Comparison of ENCODE assay signal across 24 mouse cellular contexts in the genomic region with DNA sequence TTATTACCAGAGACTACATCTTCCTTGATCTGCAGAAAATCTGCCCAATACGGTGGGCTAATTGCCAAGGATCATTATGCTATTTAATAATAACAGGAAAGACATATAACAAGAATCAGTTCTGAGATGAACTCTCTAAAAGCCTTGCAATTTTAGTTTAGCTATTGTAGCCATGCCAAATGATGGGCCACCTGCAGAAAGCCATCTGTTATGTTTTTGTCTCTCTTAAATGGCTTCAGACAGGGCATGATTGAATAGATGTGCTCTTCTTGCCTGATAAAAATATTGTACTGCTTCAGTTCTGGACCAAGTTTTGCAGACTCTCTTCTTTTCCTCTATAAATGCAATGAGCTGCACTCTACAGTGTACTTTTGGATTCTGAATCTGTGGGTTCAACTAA. TPM values are rescaled to one million over a fixed set of nuclear protein-coding genes. Genes with fewer than 3 reads are reported as not detected.
DNase-seq lines count a peak whose midpoint lies in the region; ATAC-seq and TF ChIP-seq lines count a peak whose summit lies in the region.
"Had no signal": no experiment of that assay in that cellular context is flagged by ENCODE, and none has a peak within 500 bp of the region (broad histone marks: within the 10 kb centered on the region; RNA-seq: fewer than 3 reads in every experiment).

No protein-coding gene starts in this region.

- H3K9ac ChIP-seq in hindbrain, postnatal 0 days (replicated peaks; ENCODE audit: low read length) = no peak overlapping the region
- H3K9ac ChIP-seq in hindbrain, embryonic 14.5 days = no peak overlapping the region
- H3K9ac ChIP-seq in heart, embryonic 11.5 days (ENCODE audit: low read depth, low read length) = no peak overlapping the region
- H3K9ac ChIP-seq: embryonic facial prominence, embryonic 12.5 days; forebrain, embryonic 15.5 days; hindbrain, embryonic 12.5 days; intestine, embryonic 15.5 days had no signal

- ATAC-seq in hindbrain, postnatal 0 days = no peak
- ATAC-seq in hindbrain, embryonic 14.5 days (ENCODE audit: low FRiP score) = no peak
- no peak for ATAC-seq in megakaryocyte, adult 5-6 weeks (ENCODE audit: poor library complexity, severe bottlenecking)
- ATAC-seq in heart, embryonic 11.5 days (replicated peaks; ENCODE audit: insufficient number of reproducible peaks, low FRiP score, low TSS enrichment) = no peak
- ATAC-seq: forebrain, embryonic 15.5 days; intestine, embryonic 15.5 days had no signal

- no peaks in the 10 kb centered on the region for H3K9me3 ChIP-seq in hindbrain, postnatal 0 days (ENCODE audit: low read length)
- no peaks in the 10 kb centered on the region for H3K9me3 ChIP-seq in hindbrain, embryonic 14.5 days (ENCODE audit: control insufficient read depth, low read length)
- no peaks in the 10 kb centered on the region for H3K9me3 ChIP-seq in heart, embryonic 11.5 days (replicated peaks; ENCODE audit: control insufficient read depth, low read length)
- H3K9me3 ChIP-seq: embryonic facial prominence, embryonic 12.5 days; forebrain, embryonic 15.5 days; hindbrain, embryonic 12.5 days; intestine, embryonic 15.5 days had no signal

- no peak overlapping the region for H3K27ac ChIP-seq in hindbrain, postnatal 0 days
- H3K27ac ChIP-seq in hindbrain, embryonic 14.5 days = no peak overlapping the region
- no peak overlapping the region for H3K27ac ChIP-seq in heart, embryonic 11.5 days (ENCODE audit: low read depth, low read length)
- H3K27ac ChIP-seq: embryonic facial prominence, embryonic 12.5 days; forebrain, embryonic 15.5 days; hindbrain, embryonic 12.5 days; intestine, embryonic 15.5 days had no signal

- 67% methylated on average over 1 of the region's 1 CpGs for WGBS in hindbrain, postnatal 0 days
- WGBS in hindbrain, embryonic 14.5 days = 78% methylated on average over 1 of the region's 1 CpGs
- WGBS in heart, embryonic 11.5 days (ENCODE audit: insufficient replicate concordance) = 70% methylated on average over 1 of the region's 1 CpGs

- no peaks in the 10 kb centered on the region for H3K27me3 ChIP-seq in hindbrain, postnatal 0 days (ENCODE audit: insufficient read depth, low read length)
- H3K27me3 ChIP-seq in hindbrain, embryonic 14.5 days (ENCODE audit: control insufficient read depth, insufficient read depth, low read length) = no peaks in the 10 kb centered on the region
- H3K27me3 ChIP-seq in heart, embryonic 11.5 days (ENCODE audit: control insufficient read depth, insufficient read depth, low read length) = no peaks in the 10 kb centered on the region
- H3K27me3 ChIP-seq: embryonic facial prominence, embryonic 12.5 days; forebrain, embryonic 15.5 days; hindbrain, embryonic 12.5 days; intestine, embryonic 15.5 days had no signal

- no peak for TF ChIP-seq CTCF in hindbrain, postnatal 0 days (IDR thresholded peaks at IDR 0.05; ENCODE audit: low read depth)

- H3K36me3 ChIP-seq in hindbrain, postnatal 0 days (ENCODE audit: insufficient read depth, low read length) = no peaks in the 10 kb centered on the region
- H3K36me3 ChIP-seq in hindbrain, embryonic 14.5 days (replicated peaks; ENCODE audit: control insufficient read depth, insufficient read depth) = no peaks in the 10 kb centered on the region
- no peaks in the 10 kb centered on the region for H3K36me3 ChIP-seq in heart, embryonic 11.5 days (ENCODE audit: control insufficient read depth, insufficient read depth, low read length)
- H3K36me3 ChIP-seq: embryonic facial prominence, embryonic 12.5 days; forebrain, embryonic 15.5 days; hindbrain, embryonic 12.5 days; intestine, embryonic 15.5 days had no signal

- DNase-seq in hindbrain, postnatal 0 days (ENCODE audit: low spot score) = peak; percentile 4
- DNase-seq in hindbrain, embryonic 14.5 days (ENCODE audit: low spot score) = no peak
- DNase-seq in cerebellum, adult 11-12 months = peak; percentile 18
- DNase-seq in cerebellum, adult 9-10 months = peak; percentile 50
- peak; percentile 35 to 59 for DNase-seq in cerebellum, postnatal 25 days
- no peak for DNase-seq in embryo, embryonic 10 days (ENCODE audit: low spot score)
- DNase-seq: adrenal gland, postnatal 10 days; gastrocnemius, postnatal 36 days; heart, adult 11 months; heart, postnatal 10 days; heart, postnatal 4 days; kidney, adult 18-20 months had no signal

- H3K4me1 ChIP-seq in hindbrain, postnatal 0 days (ENCODE audit: insufficient read depth, low read length) = no peaks in the 10 kb centered on the region
- no peaks in the 10 kb centered on the region for H3K4me1 ChIP-seq in hindbrain, embryonic 14.5 days (replicated peaks; ENCODE audit: control insufficient read depth, insufficient read depth, low read length)
- H3K4me1 ChIP-seq in heart, embryonic 11.5 days (ENCODE audit: control insufficient read depth, insufficient read depth, low read length) = no peaks in the 10 kb centered on the region
- H3K4me1 ChIP-seq: embryonic facial prominence, embryonic 12.5 days; forebrain, embryonic 15.5 days; hindbrain, embryonic 12.5 days; intestine, embryonic 15.5 days had no signal

- H3K4me3 ChIP-seq in hindbrain, postnatal 0 days (ENCODE audit: low read length) = no peak overlapping the region
- no peak overlapping the region for H3K4me3 ChIP-seq in hindbrain, embryonic 14.5 days (replicated peaks; ENCODE audit: low read length)
- H3K4me3 ChIP-seq in heart, embryonic 11.5 days (ENCODE audit: low read depth, low read length) = no peak overlapping the region
- H3K4me3 ChIP-seq: embryonic facial prominence, embryonic 12.5 days; forebrain, embryonic 15.5 days; hindbrain, embryonic 12.5 days; intestine, embryonic 15.5 days had no signal

- no peak overlapping the region for H3K4me2 ChIP-seq in hindbrain, postnatal 0 days (ENCODE audit: low read depth, low read length)
- H3K4me2 ChIP-seq in hindbrain, embryonic 14.5 days (replicated peaks) = no peak overlapping the region
- H3K4me2 ChIP-seq in heart, embryonic 11.5 days = no peak overlapping the region
- H3K4me2 ChIP-seq: embryonic facial prominence, embryonic 12.5 days; forebrain, embryonic 15.5 days; hindbrain, embryonic 12.5 days; intestine, embryonic 15.5 days had no signal

RNA-seq across cellular contexts. Expression of a gene that starts 24.7 kb away (rescaled TPM):
- not detected in 2 replicates for total RNA-seq in hindbrain, postnatal 0 days (2014; rRNA removed)
- polyA plus RNA-seq in hindbrain, postnatal 0 days (2015; fragmentation: Nextera tagmentation; extraction: Ambion mirVana) = 0.06 TPM in 1 of 2 replicates, not detected in the other
- 0.07 TPM in 1 of 2 replicates, not detected in the other for polyA plus RNA-seq in hindbrain, embryonic 14.5 days (2014; fragmentation: Nextera tagmentation; extraction: Ambion mirVana)
- not detected in 2 replicates for total RNA-seq in megakaryocyte, adult 5-6 weeks (2015)
- total RNA-seq in megakaryocyte, adult 5-6 weeks (2017) = not detected in 2 replicates
- not detected in 2 replicates for polyA plus RNA-seq in heart, embryonic 11.5 days (2014; fragmentation: Nextera tagmentation; extraction: Ambion mirVana)
- total RNA-seq: adrenal gland, postnatal 10 days; adrenal gland, postnatal 4 days; gastrocnemius, adult 8-10 months; gastrocnemius, postnatal 36 days; heart, postnatal 10 days; heart, postnatal 4 days; MEL had no signal
- polyA plus RNA-seq: C2C12; forebrain, embryonic 11.5 days; forebrain, embryonic 15.5 days; heart, embryonic 14.5 days; hindbrain, embryonic 12.5 days; intestine, embryonic 15.5 days had no signal

RNA-seq across cellular contexts. Expression of a gene that starts 24.9 kb away (rescaled TPM):
- total RNA-seq in hindbrain, postnatal 0 days (2014; rRNA removed) = not detected in 2 replicates
- polyA plus RNA-seq in hindbrain, postnatal 0 days (2015; fragmentation: Nextera tagmentation; extraction: Ambion mirVana) = not detected in 2 replicates
- polyA plus RNA-seq in hindbrain, embryonic 14.5 days (2014; fragmentation: Nextera tagmentation; extraction: Ambion mirVana) = 0.07 TPM in 1 of 2 replicates, not detected in the other
- not detected in 2 replicates for total RNA-seq in megakaryocyte, adult 5-6 weeks (2015)
- not detected in 2 replicates for total RNA-seq in megakaryocyte, adult 5-6 weeks (2017)
- not detected in 2 replicates for polyA plus RNA-seq in heart, embryonic 11.5 days (2014; fragmentation: Nextera tagmentation; extraction: Ambion mirVana)
- total RNA-seq: adrenal gland, postnatal 10 days; adrenal gland, postnatal 4 days; gastrocnemius, adult 8-10 months; gastrocnemius, postnatal 36 days; heart, postnatal 10 days; heart, postnatal 4 days; MEL had no signal
- polyA plus RNA-seq: forebrain, embryonic 11.5 days; forebrain, embryonic 15.5 days; heart, embryonic 14.5 days; hindbrain, embryonic 12.5 days; intestine, embryonic 15.5 days had no signal

Comparison
In these comparisons a context has a peak if more than half of its experiments do, and no peak if none do; other contexts are left out.
1. DNase-seq: peak in hindbrain, postnatal 0 days (single experiment), cerebellum, adult 11-12 months (single experiment), cerebellum, adult 9-10 months (single experiment) and cerebellum, postnatal 25 days (2 of 2); none in hindbrain, embryonic 14.5 days (single experiment) and embryo, embryonic 10 days (single experiment).